Mouse (Mus musculus) neural tube, embryonic 10.5 days (tissue): Measurements from ENCODE around the gene Gm49321.
A peak's percentile ranks its signal among the peaks of the same experiment; 100 is the strongest.

Experiments
- DNase-seq: peaks from one replicate; pipeline ENCODE4 v3.0.0-alpha.2; 2017; ENCODE audit warnings: low spot score; ENCODE audit errors: extremely low spot score

The Gm49321 gene

GRCm38 (mm10) chr12:73948415-73948814, 11.0 kb downstream of the Gm49321 start:
- no peak for DNase-seq

- DNase-seq: peak; percentile 53
Measured at GRCm38 (mm10) chr12:73949318-73950058, 12.0 kb downstream of the Gm49321 start.

GRCm38 (mm10) chr12:73952879-73953278, 15.4 kb downstream of the Gm49321 start:
- DNase-seq: peak; percentile 58

GRCm38 (mm10) chr12:73953420-73954186, 16.1 kb downstream of the Gm49321 start:
- DNase-seq: no peak

GRCm38 (mm10) chr12:73954785-73955184, 17.3 kb downstream of the Gm49321 start:
- DNase-seq: no peak

- DNase-seq: no peak
Measured at GRCm38 (mm10) chr12:73957676-73958075, 20.2 kb downstream of the Gm49321 start.

- no peak for DNase-seq
Measured at GRCm38 (mm10) chr12:73958830-73959229, 21.4 kb downstream of the Gm49321 start.

- DNase-seq: peak; percentile 98
Measured at GRCm38 (mm10) chr12:73964291-73965281, 27.1 kb downstream of the Gm49321 start, which contains the start of gene Snapc1. Gene Snapc1, plus strand, starts transcription at chr12:73964481.

GRCm38 (mm10) chr12:73969142-73969541, 31.7 kb downstream of the Gm49321 start:
- DNase-seq: no peak

GRCm38 (mm10) chr12:73974584-73974983, 37.1 kb downstream of the Gm49321 start:
- no peak for DNase-seq

- no peak for DNase-seq
Measured at GRCm38 (mm10) chr12:73978144-73978543, 40.7 kb downstream of the Gm49321 start.

GRCm38 (mm10) chr12:73979667-73980066, 42.2 kb downstream of the Gm49321 start:
- no peak for DNase-seq

GRCm38 (mm10) chr12:73982533-73982932, 45.1 kb downstream of the Gm49321 start:
- no peak for DNase-seq

- no peak for DNase-seq
Measured at GRCm38 (mm10) chr12:73986299-73986698, 48.8 kb downstream of the Gm49321 start.

GRCm38 (mm10) chr12:73988393-73989008, 51.0 kb downstream of the Gm49321 start:
- DNase-seq: no peak

- no peak for DNase-seq
Measured at GRCm38 (mm10) chr12:73989594-73989993, 52.1 kb downstream of the Gm49321 start.

- DNase-seq: no peak
Measured at GRCm38 (mm10) chr12:73996906-73997296, 59.4 kb downstream of the Gm49321 start.

GRCm38 (mm10) chr12:73997297-73998127, 60.1 kb downstream of the Gm49321 start, which contains the start of gene Syt16:
Gene Syt16, plus strand, starts transcription at chr12:73997661.
- peak; percentile 48 for DNase-seq

GRCm38 (mm10) chr12:73998128-73998456, 60.6 kb downstream of the Gm49321 start:
- no peak for DNase-seq

- DNase-seq: no peak
Measured at GRCm38 (mm10) chr12:74002449-74002848, 65.0 kb downstream of the Gm49321 start.
